Mouse (Mus musculus): ENCODE measurements around the gene 1700034J05Rik. TPM values are rescaled to one million over a fixed set of nuclear protein-coding genes. Genes with fewer than 3 reads are reported as not detected.

Gene 1700034J05Rik
- polyA plus RNA-seq, 1 experiment from 2014 or later: 0.08 TPM

DNA sequence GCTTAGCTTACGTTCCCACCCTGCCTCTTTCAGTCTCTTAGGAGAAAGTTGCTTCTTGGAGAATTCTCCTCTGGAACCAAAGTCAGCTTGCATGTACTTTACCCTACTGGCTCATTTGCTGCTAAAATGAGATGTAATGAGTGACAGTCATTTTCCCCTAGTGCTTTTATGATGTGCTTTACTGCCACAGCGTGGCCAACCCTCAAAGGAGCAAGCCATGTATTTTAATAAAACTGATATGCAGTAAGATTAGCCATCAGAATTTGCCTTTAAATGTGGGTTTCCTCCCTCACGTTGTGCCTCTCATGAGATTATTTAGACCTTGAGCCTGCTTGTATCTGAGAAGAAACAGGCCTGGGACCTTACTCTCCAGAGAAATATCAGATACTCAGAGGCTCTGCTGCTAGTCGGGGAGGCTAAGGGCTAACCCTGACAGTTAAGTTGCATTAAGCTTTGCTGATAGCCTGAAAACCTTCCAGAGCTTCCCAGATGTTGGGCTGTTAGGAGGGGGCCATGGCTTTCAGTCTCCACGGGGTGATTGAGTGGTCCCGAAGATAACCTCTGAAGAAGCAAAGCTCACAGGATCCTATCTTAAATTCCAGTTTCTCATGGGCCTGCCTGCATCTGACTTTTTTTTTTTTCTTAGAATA is 7.7 kb upstream of the 1700034J05Rik start:
- no peaks in the 10 kb centered on the region for H3K36me3 ChIP-seq (ENCODE audit: poor library complexity, severe bottlenecking)
- 89% methylated on average over 6 of the region's 6 CpGs for WGBS
- no peak overlapping the region for H3K4me2 ChIP-seq
- no peaks in the 10 kb centered on the region for H3K9me3 ChIP-seq (replicated peaks)
- no peaks in the 10 kb centered on the region for H3K4me1 ChIP-seq
- H3K9ac ChIP-seq: no peak overlapping the region
- no peak overlapping the region for H3K4me3 ChIP-seq
- ATAC-seq: no peak
- no peak overlapping the region for H3K27ac ChIP-seq
- no peaks in the 10 kb centered on the region for H3K27me3 ChIP-seq

DNA sequence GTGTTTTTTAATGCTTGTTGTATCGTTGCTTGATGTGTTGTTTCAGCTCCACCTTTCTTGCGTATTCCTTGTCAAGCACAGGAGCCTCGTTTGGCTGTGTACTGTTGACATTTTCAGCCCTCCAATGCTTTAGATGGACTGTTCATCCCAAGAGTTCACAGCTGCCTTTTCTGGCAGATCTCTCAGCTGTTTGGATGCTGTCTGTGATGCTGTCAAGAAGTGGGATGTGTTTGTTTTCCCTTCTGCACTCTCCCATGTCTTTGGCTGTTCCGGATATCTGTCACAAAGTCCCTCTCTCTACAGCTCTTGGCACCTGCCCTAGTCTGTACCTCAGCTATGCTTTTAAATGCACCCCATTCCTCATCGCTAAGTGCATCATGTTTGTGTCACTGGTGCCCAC is 6.7 kb upstream of the 1700034J05Rik start:
- no peak overlapping the region for H3K27ac ChIP-seq
- H3K9ac ChIP-seq: no peak overlapping the region
- no peaks in the 10 kb centered on the region for H3K36me3 ChIP-seq (ENCODE audit: poor library complexity, severe bottlenecking)
- WGBS: 80% methylated on average over 5 of the region's 5 CpGs
- no peak for ATAC-seq
- no peaks in the 10 kb centered on the region for H3K9me3 ChIP-seq (replicated peaks)
- H3K4me1 ChIP-seq: peaks cover under 1% of the 10 kb centered on the region; the same call in 1 of the 2 replicates
- H3K4me3 ChIP-seq: no peak overlapping the region
- no peak overlapping the region for H3K4me2 ChIP-seq
- no peaks in the 10 kb centered on the region for H3K27me3 ChIP-seq

DNA sequence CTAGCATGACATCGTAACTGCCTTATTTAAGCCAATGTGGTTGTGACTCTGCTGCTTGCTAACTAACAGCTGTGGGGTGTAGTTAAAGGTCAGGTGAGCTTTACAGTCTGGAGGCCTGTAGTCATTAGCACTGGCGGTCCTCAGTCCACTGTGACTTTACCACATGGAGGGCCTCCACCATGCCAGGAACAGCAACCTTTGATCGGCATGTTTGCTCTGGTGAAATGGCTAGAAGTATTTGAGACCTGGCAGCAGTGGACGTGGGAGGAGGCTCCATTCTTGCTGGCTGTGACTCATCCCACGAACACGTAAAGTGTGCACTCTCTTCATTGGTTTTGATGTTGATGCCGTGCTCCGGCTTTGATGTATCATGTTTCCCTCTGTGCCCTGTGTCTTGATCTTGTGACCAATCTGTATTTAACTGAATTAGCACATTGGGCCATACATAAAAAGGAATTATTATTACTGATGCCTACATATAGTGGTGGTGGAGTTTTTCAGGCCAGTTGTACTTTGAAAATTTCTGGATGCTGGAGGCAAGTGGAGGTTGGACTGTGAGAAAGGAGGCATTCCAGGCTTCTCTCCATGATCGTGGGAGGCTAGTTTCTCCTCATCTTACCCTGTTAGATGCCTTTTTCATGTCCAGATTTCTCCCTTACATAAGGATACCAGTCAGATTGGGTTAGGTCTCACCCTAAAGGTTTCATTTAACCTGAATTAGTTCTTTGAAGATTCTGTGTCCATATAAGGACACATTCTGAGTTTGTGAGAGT is 5.9 kb upstream of the 1700034J05Rik start:
- Histone ChIP-seq H3K27ac (no peak overlapping the region), H3K27me3 (no peaks in the 10 kb centered on the region), H3K9ac (no peak overlapping the region), H3K4me2 (no peak overlapping the region), H3K9me3 (replicated peaks) (no peaks in the 10 kb centered on the region), H3K4me1 (peaks cover 6% of the 10 kb centered on the region; the same call in 1 of the 2 replicates), H3K36me3 (ENCODE audit: poor library complexity, severe bottlenecking) (no peaks in the 10 kb centered on the region), H3K4me3 (no peak overlapping the region)
- ATAC-seq: no peak
- 88% methylated on average over 9 of the region's 9 CpGs for WGBS

DNA sequence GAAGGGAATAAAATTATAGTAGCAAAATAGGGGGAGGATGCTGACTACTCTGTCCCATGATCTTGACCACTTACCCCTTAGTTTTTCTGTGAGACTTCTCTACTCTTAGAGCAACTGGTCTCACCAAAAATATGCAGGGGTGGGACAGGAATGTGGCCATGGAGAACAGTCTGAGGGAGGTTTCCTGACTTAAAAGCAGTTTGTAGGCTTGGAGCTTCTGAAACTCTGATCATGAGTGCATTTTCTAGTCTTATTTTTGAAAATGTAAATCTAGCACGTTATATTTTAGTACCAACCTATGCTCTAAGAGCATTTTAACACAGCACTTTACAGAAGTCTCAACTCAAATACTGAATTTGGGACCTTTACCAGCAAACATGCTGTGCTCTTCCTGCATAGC is 4.5 kb upstream of the 1700034J05Rik start:
- WGBS: 76% methylated on average over 1 of the region's 1 CpGs
- no peak overlapping the region for H3K9ac ChIP-seq
- H3K27ac ChIP-seq: no peak overlapping the region
- peaks cover 6% of the 10 kb centered on the region; the same call in 1 of the 2 replicates for H3K4me1 ChIP-seq
- no peaks in the 10 kb centered on the region for H3K9me3 ChIP-seq (replicated peaks)
- H3K4me2 ChIP-seq: no peak overlapping the region
- no peak overlapping the region for H3K4me3 ChIP-seq
- ATAC-seq: no peak
- no peaks in the 10 kb centered on the region for H3K36me3 ChIP-seq (ENCODE audit: poor library complexity, severe bottlenecking)
- H3K27me3 ChIP-seq: no peaks in the 10 kb centered on the region

DNA sequence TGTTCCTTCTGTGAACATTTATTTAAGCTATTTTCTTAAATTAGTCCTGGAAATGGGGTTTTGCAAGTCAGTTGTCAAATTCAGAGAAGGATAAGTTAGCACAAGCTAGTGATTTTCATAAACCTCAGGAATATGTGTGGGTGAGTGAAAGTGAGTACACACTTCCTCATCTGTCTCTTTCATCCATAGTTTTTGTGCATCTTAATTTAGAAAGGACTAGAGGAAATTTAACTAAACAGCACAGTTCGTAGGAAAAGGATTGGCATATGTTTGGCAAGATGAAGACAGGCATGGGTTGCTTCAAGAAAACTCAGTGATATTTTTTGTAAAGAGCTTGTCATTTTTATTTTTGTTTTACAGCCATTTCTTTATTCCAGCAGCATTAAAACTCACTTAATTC is 2.7 kb upstream of the 1700034J05Rik start:
- no peaks in the 10 kb centered on the region for H3K27me3 ChIP-seq
- no peak overlapping the region for H3K27ac ChIP-seq
- H3K9me3 ChIP-seq (replicated peaks): no peaks in the 10 kb centered on the region
- no peak overlapping the region for H3K4me2 ChIP-seq
- ATAC-seq: no peak
- no peak overlapping the region for H3K9ac ChIP-seq
- H3K4me1 ChIP-seq: peaks cover 6% of the 10 kb centered on the region; the same call in 1 of the 2 replicates
- no peak overlapping the region for H3K4me3 ChIP-seq
- 83% methylated on average over 1 of the region's 1 CpGs for WGBS
- H3K36me3 ChIP-seq (ENCODE audit: poor library complexity, severe bottlenecking): no peaks in the 10 kb centered on the region

DNA sequence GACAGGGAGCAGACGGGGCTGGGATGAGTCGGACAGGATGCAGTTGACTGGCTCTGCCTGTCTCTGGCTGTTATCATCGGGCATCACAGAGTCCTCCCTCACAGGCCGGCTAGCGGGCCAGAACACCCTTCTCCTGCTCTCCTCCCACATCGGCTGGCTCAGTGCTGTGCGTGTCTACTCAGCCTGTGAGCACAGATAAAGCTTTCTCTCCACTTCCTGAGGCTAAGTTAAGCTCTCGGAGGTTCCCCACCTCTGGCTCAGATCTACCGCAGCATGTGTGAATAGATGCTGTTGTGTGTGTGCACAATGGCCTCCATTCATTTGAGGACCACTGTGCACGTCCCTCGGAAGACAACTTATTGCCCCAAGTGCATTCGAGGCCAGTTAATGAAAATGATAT is 1.7 kb upstream of the 1700034J05Rik start:
- 7% methylated on average over 12 of the region's 12 CpGs for WGBS

DNA sequence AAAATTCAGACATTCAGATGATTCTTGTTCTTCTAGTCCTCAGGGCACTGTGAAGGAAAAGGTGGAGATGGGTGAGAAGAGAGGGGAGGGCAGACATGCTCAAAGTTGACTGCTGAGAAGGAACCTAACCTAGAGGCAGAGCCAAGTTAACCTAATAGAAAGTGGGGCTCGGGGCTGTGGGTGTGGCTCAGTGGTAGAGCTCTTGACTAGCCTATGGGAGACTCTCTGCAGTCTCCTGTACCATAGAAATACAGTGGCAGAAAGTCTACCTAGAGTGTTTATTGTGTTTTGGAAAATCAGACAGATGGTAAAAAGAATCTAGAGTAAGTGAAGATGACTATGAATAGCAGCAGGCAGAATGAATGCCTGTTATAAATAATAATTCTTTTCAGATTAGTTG is 1.3 kb upstream of the 1700034J05Rik start:
- no peak overlapping the region for H3K27ac ChIP-seq
- H3K36me3 ChIP-seq (ENCODE audit: poor library complexity, severe bottlenecking): no peaks in the 10 kb centered on the region
- H3K9me3 ChIP-seq (replicated peaks): no peaks in the 10 kb centered on the region
- H3K4me3 ChIP-seq: no peak overlapping the region
- no peak for ATAC-seq
- no peak overlapping the region for H3K4me2 ChIP-seq
- H3K27me3 ChIP-seq: no peaks in the 10 kb centered on the region
- 70% methylated on average over 1 of the region's 1 CpGs for WGBS
- H3K9ac ChIP-seq: no peak overlapping the region
- H3K4me1 ChIP-seq: peaks cover 9% of the 10 kb centered on the region

More for the DNA sequence above, 1.7 kb upstream of the 1700034J05Rik start:
- no peaks in the 10 kb centered on the region for H3K36me3 ChIP-seq (ENCODE audit: poor library complexity, severe bottlenecking)
- H3K4me3 ChIP-seq: no peak overlapping the region
- ATAC-seq: 0 out of 2 replicates have a peak, but pooled peaks have one; percentile 16
- no peak overlapping the region for H3K9ac ChIP-seq
- H3K4me1 ChIP-seq: peaks cover 6% of the 10 kb centered on the region; the same call in 1 of the 2 replicates
- no peak overlapping the region for H3K4me2 ChIP-seq
- H3K27ac ChIP-seq: no peak overlapping the region
- H3K9me3 ChIP-seq (replicated peaks): no peaks in the 10 kb centered on the region
- no peaks in the 10 kb centered on the region for H3K27me3 ChIP-seq

DNA sequence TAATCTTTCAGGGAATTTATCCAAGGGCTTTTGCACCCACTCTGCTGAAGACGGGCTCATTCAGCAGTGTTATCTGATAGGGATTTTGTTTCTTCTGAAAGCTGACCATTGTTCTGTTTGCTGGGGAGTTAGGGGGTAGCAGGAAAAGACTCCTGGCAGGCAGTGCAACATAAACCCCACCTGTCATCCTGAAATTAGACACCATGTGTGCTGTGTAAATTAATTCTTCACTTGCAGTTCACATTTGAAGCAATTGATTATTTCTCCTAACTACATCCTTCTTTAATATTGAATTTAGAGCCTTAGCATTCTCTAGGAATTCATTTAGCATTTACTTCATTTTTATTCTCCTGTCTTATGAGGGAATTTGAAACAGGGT is 3.8 kb downstream of the 1700034J05Rik start:
- no peaks in the 10 kb centered on the region for H3K27me3 ChIP-seq
- no peaks in the 10 kb centered on the region for H3K36me3 ChIP-seq (ENCODE audit: poor library complexity, severe bottlenecking)
- no peak for ATAC-seq
- H3K4me3 ChIP-seq: no peak overlapping the region
- H3K4me1 ChIP-seq: peaks cover 13% of the 10 kb centered on the region
- H3K27ac ChIP-seq: no peak overlapping the region
- H3K4me2 ChIP-seq: no peak overlapping the region
- H3K9me3 ChIP-seq (replicated peaks): no peaks in the 10 kb centered on the region
- no peak overlapping the region for H3K9ac ChIP-seq
- WGBS: 0% methylated on average over 1 of the region's 1 CpGs

DNA sequence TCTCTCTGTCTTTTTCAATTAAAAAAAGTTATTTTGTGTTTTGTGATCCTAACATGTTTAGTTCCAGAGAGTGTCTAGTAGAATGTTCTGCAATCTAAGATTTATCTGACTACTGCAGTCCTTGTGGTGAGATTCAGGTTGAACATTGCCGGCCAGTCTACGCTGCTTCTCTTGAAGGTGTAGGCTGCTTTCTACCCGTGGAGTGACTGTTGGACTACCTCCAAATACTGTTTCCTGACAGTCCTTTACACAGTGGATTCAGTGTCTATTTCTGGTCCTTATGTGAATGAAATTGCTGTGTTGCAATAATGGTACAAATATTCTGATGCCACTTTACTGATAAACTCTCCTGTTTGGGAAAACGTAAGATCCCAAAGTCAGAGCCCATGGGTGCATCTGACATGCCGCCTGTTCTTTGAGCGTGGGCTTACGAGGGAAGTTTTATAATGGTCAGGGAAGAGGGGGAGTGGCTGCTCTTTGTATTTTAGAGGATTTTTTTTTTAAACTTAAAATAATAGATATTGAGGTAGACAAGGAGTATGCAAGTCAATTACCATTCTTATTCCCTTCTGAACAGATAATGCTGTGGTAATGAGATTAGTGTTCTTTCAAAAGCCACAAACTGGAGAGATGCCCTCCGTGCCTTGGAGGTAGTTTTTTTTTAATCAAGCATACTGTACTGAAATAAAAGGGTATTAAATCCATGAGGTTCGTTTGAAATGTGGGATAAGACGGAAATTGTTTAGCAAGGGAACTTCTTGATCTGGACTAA is 4.4 kb downstream of the 1700034J05Rik start:
- H3K36me3 ChIP-seq (ENCODE audit: poor library complexity, severe bottlenecking): no peaks in the 10 kb centered on the region
- no peak overlapping the region for H3K9ac ChIP-seq
- H3K27ac ChIP-seq: no peak overlapping the region
- whole genome bisulfite sequencing: 19% methylated on average over 10 of the region's 10 CpGs
- H3K4me2 ChIP-seq: no peak overlapping the region
- peaks cover 13% of the 10 kb centered on the region for H3K4me1 ChIP-seq
- no peaks in the 10 kb centered on the region for H3K27me3 ChIP-seq
- H3K9me3 ChIP-seq (replicated peaks): no peaks in the 10 kb centered on the region
- no peak for ATAC-seq
- no peak overlapping the region for H3K4me3 ChIP-seq

DNA sequence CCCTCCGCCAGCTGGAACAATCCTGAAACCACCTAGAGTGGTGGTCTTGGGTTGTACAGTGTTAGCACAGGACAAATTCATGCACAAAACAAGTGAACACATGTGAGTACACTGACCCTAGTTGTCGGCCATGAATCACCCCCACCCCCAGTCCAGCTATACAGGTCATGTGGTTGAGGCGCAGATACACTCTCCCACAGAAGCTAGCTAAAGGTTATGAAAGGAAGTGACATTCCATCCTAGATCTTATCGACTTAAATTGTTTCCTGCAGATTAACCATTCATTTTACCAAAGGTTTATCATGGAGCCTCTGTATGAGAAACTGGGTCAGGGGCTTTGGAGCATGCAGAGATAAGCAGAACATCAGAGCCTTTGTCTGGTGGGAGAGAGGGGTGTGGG is 7.0 kb downstream of the 1700034J05Rik start:
- H3K4me1 ChIP-seq: peaks cover 13% of the 10 kb centered on the region
- ATAC-seq: no peak
- H3K27ac ChIP-seq: no peak overlapping the region
- no peak overlapping the region for H3K4me2 ChIP-seq
- WGBS: 79% methylated on average over 4 of the region's 4 CpGs
- no peak overlapping the region for H3K9ac ChIP-seq
- H3K27me3 ChIP-seq: no peaks in the 10 kb centered on the region
- no peaks in the 10 kb centered on the region for H3K36me3 ChIP-seq (ENCODE audit: poor library complexity, severe bottlenecking)
- H3K4me3 ChIP-seq: no peak overlapping the region
- no peaks in the 10 kb centered on the region for H3K9me3 ChIP-seq (replicated peaks)

DNA sequence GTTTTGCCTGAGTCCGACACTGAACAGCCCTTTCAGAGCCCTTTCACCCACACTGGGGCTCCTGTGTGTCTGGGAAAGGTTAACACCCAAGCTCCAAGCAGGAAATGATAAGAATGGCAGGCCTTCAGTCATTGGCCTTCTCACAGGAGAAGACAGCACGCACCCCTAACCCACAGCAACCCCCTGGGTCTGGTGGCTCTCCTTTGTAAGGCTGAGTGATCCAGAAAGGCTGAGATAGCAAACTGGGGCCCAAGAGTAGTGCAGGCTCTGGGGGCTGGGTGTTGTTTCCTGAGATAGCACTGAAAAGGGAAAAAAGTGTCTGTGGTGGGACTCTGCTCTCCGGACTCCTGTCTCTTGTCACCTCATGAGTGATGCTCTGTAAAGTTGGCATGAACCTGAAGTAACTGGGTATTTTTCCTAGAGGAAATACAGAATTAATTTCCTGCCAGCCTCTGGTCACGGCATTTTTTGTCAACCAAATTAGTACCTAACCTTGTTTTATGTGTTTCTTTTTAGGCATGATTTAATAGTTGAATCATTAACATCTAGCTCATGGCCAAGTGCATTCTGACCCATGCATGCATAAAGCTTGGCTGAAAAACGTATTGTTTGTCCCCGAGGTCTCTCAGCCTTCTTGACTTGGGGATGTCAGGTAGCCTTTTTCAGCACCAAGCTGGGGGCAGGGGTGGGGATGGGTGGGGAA is 7.7 kb downstream of the 1700034J05Rik start:
- 67% methylated on average over 6 of the region's 6 CpGs for WGBS

More for the DNA sequence above, 7.7 kb downstream of the 1700034J05Rik start:
- Histone ChIP-seq H3K9ac (no peak overlapping the region), H3K4me1 (peaks cover 13% of the 10 kb centered on the region), H3K27ac (no peak overlapping the region), H3K4me3 (no peak overlapping the region), H3K27me3 (no peaks in the 10 kb centered on the region), H3K4me2 (no peak overlapping the region), H3K9me3 (replicated peaks) (no peaks in the 10 kb centered on the region), H3K36me3 (ENCODE audit: poor library complexity, severe bottlenecking) (no peaks in the 10 kb centered on the region)
- no peak for ATAC-seq

Data from forebrain, embryonic 13.5 days (tissue).